Comparison of ENCODE assay signal across 12 mouse cellular contexts in the genomic region with DNA sequence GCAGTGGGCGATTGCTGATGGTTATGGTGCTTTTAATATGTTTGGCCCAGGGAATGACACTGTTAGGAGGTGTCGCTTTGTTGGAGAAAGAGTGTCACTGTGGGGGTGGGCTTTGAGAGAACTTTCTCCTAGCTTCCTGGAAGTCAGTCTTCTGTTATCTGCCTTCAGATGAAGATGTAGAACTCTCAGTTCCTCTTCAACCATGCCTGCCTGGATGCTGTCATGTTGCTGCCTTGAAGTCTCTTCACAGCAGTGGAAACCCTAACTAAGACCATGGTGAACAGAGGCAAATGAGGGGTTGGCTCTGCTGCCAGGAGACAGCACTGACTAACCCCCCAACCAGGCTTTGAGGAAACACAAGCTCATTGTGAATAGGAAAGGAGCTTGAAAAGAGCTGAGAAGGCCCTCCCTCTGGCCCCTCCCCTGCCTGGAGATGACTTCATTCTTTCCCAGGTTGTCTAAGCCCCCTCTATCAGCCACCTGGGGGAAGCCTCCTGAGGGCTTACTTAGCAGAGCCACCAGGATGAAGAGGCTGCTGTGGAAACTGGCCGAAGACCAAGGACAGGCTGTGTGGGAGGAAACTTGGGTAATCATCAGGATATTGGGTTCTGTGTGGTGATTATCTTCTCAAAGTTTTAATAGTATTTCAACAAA.
A peak's percentile ranks its signal among the peaks of the same experiment; 100 is the strongest.
DNase-seq lines count a peak whose midpoint lies in the region; ATAC-seq lines count a peak whose summit lies in the region.
"Had no signal": no experiment of that assay in that cellular context is flagged by ENCODE, and none has a peak within 500 bp of the region (broad histone marks: within the 10 kb centered on the region; RNA-seq: fewer than 3 reads in every experiment).

No protein-coding gene starts in this region.

- peaks cover 9% of the 10 kb centered on the region for H3K4me1 ChIP-seq in kidney, embryonic 15.5 days

- H3K4me3 ChIP-seq in kidney, embryonic 15.5 days (replicated peaks), result no peak overlapping the region

- H3K9ac ChIP-seq in kidney, embryonic 15.5 days, result no peak overlapping the region

- H3K9me3 ChIP-seq in kidney, embryonic 15.5 days (replicated peaks), result no peaks in the 10 kb centered on the region

- no peaks in the 10 kb centered on the region for H3K36me3 ChIP-seq in kidney, embryonic 15.5 days

- WGBS in kidney, embryonic 15.5 days, result 80% methylated on average over 3 of the region's 3 CpGs

- ATAC-seq in kidney, embryonic 15.5 days (replicated peaks; ENCODE audit: low FRiP score), result 0 out of 2 replicates have a peak, but pooled peaks have one; percentile 25
- ATAC-seq in granulocyte monocyte progenitor cell, adult 5-6 weeks (replicated peaks; ENCODE audit: poor library complexity, severe bottlenecking), result peak; percentile 67

- no peak overlapping the region for H3K4me2 ChIP-seq in kidney, embryonic 15.5 days

- no peak overlapping the region for H3K27ac ChIP-seq in kidney, embryonic 15.5 days

- peak; percentile 29 for DNase-seq in adrenal gland, postnatal 25 days
- no peak for DNase-seq in adrenal gland, postnatal 4 days (ENCODE audit: low spot score in 2 of 2)
- no peak for DNase-seq in kidney, postnatal 36 days
- peak; percentile 81 for DNase-seq in 416B (ENCODE audit: low read depth)
- DNase-seq in urinary bladder, postnatal 10 days (ENCODE audit: low spot score), result no peak
- DNase-seq in embryo, embryonic 10 days (ENCODE audit: low spot score), result no peak
- DNase-seq: adrenal gland, postnatal 10 days; cerebellum, adult 11 months; kidney, postnatal 14 days; left cerebral cortex, postnatal 4 days had no signal

- no peaks in the 10 kb centered on the region for H3K27me3 ChIP-seq in kidney, embryonic 15.5 days

Comparison
In these comparisons a context has a peak if more than half of its experiments do, and no peak if none do; other contexts are left out.
1. DNase-seq: peak in adrenal gland, postnatal 25 days (single experiment) and 416B (single experiment); none in adrenal gland, postnatal 4 days (0 of 2), kidney, postnatal 36 days (0 of 2), urinary bladder, postnatal 10 days (single experiment) and embryo, embryonic 10 days (single experiment).